Mouse (Mus musculus): ENCODE results near the gene Marcks. TPM values are rescaled to one million over a fixed set of nuclear protein-coding genes. Genes with fewer than 3 reads are reported as not detected.

Gene Marcks
- total RNA-seq, 2 experiments from 2014 or later: 48.1 to 76.6 TPM

Other genes with a start within 250 kb of the Marcks start
- 10 to 100 TPM; 93.8 to 97.1 TPM for gene Hdac2, start 164.4 kb downstream of the Marcks start, total RNA-seq (2021)